Mouse (Mus musculus) lung, embryonic 16.5 days (tissue): ENCODE data around the gene Mrpl16. TPM values are rescaled to one million over a fixed set of nuclear protein-coding genes. Genes with fewer than 3 reads are reported as not detected.
A peak's percentile ranks its signal among the peaks of the same experiment; 100 is the strongest.

ENCODE experiments used
- ATAC-seq: fragments of 200-750 bp; cut with Nextera tagmentation; 2 replicates; pipeline ENCODE4 v1.8.0; 2017; ENCODE audit warnings: low read depth, mild to moderate bottlenecking, moderate library complexity
- H3K27ac ChIP-seq: fragments of 300-500 bp; sonication (generic); 2 replicates; pipeline ENCODE4 v1.5.1; 2014; ENCODE audit warnings: mild to moderate bottlenecking, control low read depth, low read length
- H3K27me3 ChIP-seq: fragments of 300-500 bp; sonication (generic); 2 replicates; pipeline ENCODE4 v1.6.1; 2014; ENCODE audit warnings: low read depth, low read length, mixed read lengths; ENCODE audit not compliant: control insufficient read depth, insufficient read depth
- H3K36me3 ChIP-seq: fragments of 300-500 bp; sonication (generic); 2 replicates; pipeline ENCODE4 v1.6.1; 2014; ENCODE audit warnings: low read length; ENCODE audit not compliant: control insufficient read depth, insufficient read depth
- H3K4me1 ChIP-seq: fragments of 300-500 bp; sonication (generic); replicated peaks from 2 replicates; pipeline ENCODE4 v1.6.1; 2014; ENCODE audit warnings: low read length, mixed read lengths; ENCODE audit not compliant: control insufficient read depth, insufficient read depth
- H3K4me2 ChIP-seq: fragments of 300-500 bp; sonication (generic); 2 replicates; pipeline ENCODE4 v1.6.1; 2014; ENCODE audit warnings: low read depth, low read length, control low read depth
- H3K4me3 ChIP-seq: fragments of 300-500 bp; sonication (generic); 2 replicates; pipeline ENCODE4 v1.5.1; 2014; ENCODE audit warnings: mild to moderate bottlenecking, low read length, control low read depth
- H3K9ac ChIP-seq: fragments of 300-500 bp; sonication (generic); 2 replicates; pipeline ENCODE4 v1.6.1; 2014; ENCODE audit warnings: low read length, control low read depth
- H3K9me3 ChIP-seq: fragments of 300-500 bp; sonication (generic); 2 replicates; pipeline ENCODE4 v1.6.1; 2016; ENCODE audit warnings: low read length; ENCODE audit not compliant: control insufficient read depth
- WGBS: fragments of 180-500 bp; shearing (Covaris S2); extraction: QIAGEN DNeasy Blood & Tissue Kit; methylation state at CpG from one replicate; pipeline ENCODE4 v1.1.7; 2014; 5-methylcytosine and 5-hydroxymethylcytosine counted together
- polyA plus RNA-seq: library from polyadenylated mRNA; unstranded; fragments of >200 nt; fragmentation: Nextera tagmentation; extraction: Ambion mirVana; gene quantifications from 2 replicates; pipeline ENCODE4 v1.2.1, GENCODE M21; 2015

The Mrpl16 gene
- polyA plus RNA-seq, 1 experiment from 2014 or later: 40.4 TPM

- Histone ChIP-seq H3K27me3 (no peaks in the 10 kb centered on the region), H3K36me3 (no peaks in the 10 kb centered on the region), H3K4me2 (no peak overlapping the region), H3K4me1 (peaks cover 7% of the 10 kb centered on the region), H3K9ac (no peak overlapping the region), H3K4me3 (no peak overlapping the region), H3K27ac (no peak overlapping the region), H3K9me3 (no peaks in the 10 kb centered on the region)
- peak; percentile 46 for ATAC-seq
- WGBS: 45% methylated on average over 5 of the region's 5 CpGs
Observed at GRCm38 (mm10) chr19:11811688-11812365, 41.6 kb downstream of the Mrpl16 start.

GRCm38 (mm10) chr19:11813136-11813535, 42.9 kb downstream of the Mrpl16 start:
- Histone ChIP-seq H3K9me3 (no peaks in the 10 kb centered on the region), H3K4me3 (no peak overlapping the region), H3K4me2 (no peak overlapping the region), H3K27ac (0 out of 2 replicates have a peak overlapping the region, but pooled peaks have one; percentile 33), H3K27me3 (no peaks in the 10 kb centered on the region), H3K9ac (no peak overlapping the region), H3K36me3 (no peaks in the 10 kb centered on the region), H3K4me1 (peaks cover 7% of the 10 kb centered on the region)
- WGBS: 59% methylated on average over 4 of the region's 4 CpGs
- no peak for ATAC-seq

- peak; percentile 78 for ATAC-seq
- 26% methylated on average over 8 of the region's 8 CpGs for WGBS
- Histone ChIP-seq H3K27me3 (no peaks in the 10 kb centered on the region), H3K9me3 (no peaks in the 10 kb centered on the region), H3K9ac (no peak overlapping the region), H3K4me1 (peaks cover 9% of the 10 kb centered on the region), H3K4me3 (no peak overlapping the region), H3K36me3 (no peaks in the 10 kb centered on the region), H3K4me2 (no peak overlapping the region), H3K27ac (peak overlapping the region; percentile 53)
Observed at GRCm38 (mm10) chr19:11813649-11814048, 43.5 kb downstream of the Mrpl16 start.

- Histone ChIP-seq H3K27me3 (no peaks in the 10 kb centered on the region), H3K4me3 (no peak overlapping the region), H3K9me3 (no peaks in the 10 kb centered on the region), H3K9ac (no peak overlapping the region), H3K4me2 (no peak overlapping the region), H3K27ac (no peak overlapping the region), H3K36me3 (no peaks in the 10 kb centered on the region), H3K4me1 (peaks cover 11% of the 10 kb centered on the region)
- WGBS: 72% methylated on average over 6 of the region's 6 CpGs
- ATAC-seq: no peak
Observed at GRCm38 (mm10) chr19:11814742-11815333, 44.6 kb downstream of the Mrpl16 start.

DNA sequence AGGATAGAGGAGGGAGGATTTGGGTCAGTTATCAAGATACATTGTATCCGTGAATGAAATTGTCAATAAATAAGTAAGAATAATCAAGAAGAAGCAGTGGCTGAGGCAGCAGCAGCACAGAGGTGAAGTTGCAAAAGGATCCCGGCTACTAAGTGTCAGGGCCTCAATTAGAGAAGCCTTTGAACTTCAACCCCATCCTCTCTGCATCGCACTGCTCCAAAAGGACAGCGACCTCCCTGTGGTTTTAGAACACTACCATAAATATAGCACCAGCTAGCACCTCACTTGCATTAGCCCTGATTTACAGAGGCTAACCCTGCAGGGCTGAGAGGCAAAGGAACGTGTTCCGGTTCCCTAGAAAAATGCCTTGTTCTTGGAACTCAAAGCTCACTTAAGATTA, 46.5 kb downstream of the Mrpl16 start:
- H3K27me3 ChIP-seq: no peaks in the 10 kb centered on the region
- H3K4me2 ChIP-seq: no peak overlapping the region
- no peak overlapping the region for H3K27ac ChIP-seq
- H3K4me3 ChIP-seq: no peak overlapping the region
- ATAC-seq: no peak
- 51% methylated on average over 6 of the region's 6 CpGs for WGBS
- no peaks in the 10 kb centered on the region for H3K9me3 ChIP-seq
- H3K9ac ChIP-seq: no peak overlapping the region
- H3K4me1 ChIP-seq: peaks cover 8% of the 10 kb centered on the region
- no peaks in the 10 kb centered on the region for H3K36me3 ChIP-seq

- no peak for ATAC-seq
- H3K27me3 ChIP-seq: no peaks in the 10 kb centered on the region
- H3K4me1 ChIP-seq: peaks cover 4% of the 10 kb centered on the region; the same call in 1 of the 2 replicates
- H3K4me3 ChIP-seq: peak overlapping the region; percentile 83
- H3K9me3 ChIP-seq: no peaks in the 10 kb centered on the region
- H3K9ac ChIP-seq: peak overlapping the region; percentile 83
- H3K27ac ChIP-seq: no peak overlapping the region
- no peaks in the 10 kb centered on the region for H3K36me3 ChIP-seq
- WGBS: 17% methylated on average over 5 of the region's 5 CpGs
- peak overlapping the region; percentile 81 for H3K4me2 ChIP-seq
Observed at GRCm38 (mm10) chr19:11817586-11817985, 47.4 kb downstream of the Mrpl16 start.

DNA sequence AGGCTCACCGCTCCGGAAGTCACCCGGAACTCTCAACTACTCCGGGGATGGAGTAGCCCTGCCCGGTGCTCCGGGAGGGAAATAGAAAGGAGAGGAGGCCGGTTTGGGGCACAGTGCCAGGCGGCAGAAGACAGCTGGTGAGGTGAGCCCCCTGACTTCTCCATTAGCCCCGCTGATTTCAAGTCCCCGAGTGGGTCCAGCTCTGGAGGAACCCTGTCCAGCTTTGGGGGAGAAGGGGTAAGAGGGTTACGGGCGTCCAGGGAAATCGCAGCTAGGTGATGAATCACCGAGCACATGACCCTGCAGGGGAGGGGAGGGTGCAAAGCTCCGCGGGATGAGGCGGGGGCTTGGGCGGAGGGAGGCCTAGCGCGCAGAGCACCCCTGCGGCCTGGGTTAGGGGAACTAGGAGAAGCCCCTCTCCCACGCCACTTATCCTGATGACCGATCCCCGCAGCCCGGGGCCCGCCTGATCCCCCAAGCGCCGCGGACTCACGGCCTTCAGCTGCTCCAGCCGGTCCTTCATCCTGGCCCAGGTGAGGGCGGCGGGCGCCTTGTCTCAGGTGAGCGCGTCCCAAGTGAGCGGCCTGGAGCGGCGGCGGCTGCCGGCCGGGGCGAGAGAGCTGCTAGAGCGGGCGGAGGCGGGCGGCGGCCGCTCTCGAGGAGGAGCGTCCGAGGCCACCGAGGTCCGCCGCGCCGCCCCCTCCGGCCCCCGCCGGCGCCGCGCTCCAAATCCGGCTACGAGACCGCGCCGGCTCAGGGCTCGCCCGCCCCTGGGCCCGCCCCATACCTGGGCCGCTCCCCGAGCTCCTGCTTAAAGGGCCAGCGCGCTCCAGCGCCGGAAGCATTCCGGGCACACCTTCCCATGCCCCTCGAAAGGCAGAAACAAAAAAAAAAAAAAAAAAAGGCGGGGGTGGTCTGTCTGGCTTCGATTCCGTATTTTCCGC, 48.3 kb downstream of the Mrpl16 start:
- no peaks in the 10 kb centered on the region for H3K27me3 ChIP-seq
- peak overlapping the region; percentile 83 for H3K4me3 ChIP-seq
- H3K4me2 ChIP-seq: peak overlapping the region; percentile 81
- H3K4me1 ChIP-seq: peaks cover 4% of the 10 kb centered on the region; the same call in 1 of the 2 replicates
- H3K27ac ChIP-seq: peak overlapping the region; percentile 73
- no peaks in the 10 kb centered on the region for H3K36me3 ChIP-seq
- ATAC-seq: peak; percentile 94
- WGBS: under 1% methylated on average over 64 of the region's 83 CpGs
- H3K9ac ChIP-seq: peak overlapping the region; percentile 83
- H3K9me3 ChIP-seq: no peaks in the 10 kb centered on the region

DNA sequence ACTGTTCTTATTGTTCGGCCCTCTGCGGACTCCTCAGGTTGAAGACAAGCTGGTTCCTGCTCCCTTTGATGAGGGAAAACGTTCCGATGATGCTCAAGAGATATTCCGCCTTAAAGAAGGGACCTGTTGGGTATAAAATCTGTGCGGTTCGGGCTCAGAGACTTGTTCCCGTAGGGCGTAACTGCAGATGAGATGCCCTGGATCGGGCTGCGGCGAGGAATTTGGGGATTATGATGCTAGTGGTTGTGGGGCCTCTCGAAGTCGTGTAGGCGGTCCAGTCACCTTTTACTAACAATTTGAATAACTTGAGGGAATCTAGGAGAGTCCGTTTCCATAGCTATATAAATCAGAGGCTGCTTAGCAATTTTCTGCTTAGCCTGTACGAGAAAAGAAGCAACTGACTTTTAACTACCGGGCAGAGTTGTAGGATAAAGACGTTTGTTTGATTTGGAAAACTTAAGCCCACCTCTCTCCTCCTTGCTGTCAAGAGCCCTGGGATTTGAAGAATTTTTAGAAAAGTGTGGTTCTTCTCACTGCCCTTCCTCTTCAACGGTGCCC, 49.0 kb downstream of the Mrpl16 start, which contains the start of gene Stx3:
TSS of gene Stx3 (minus strand) at position 261 of the 558 bp plus-strand sequence.
- ATAC-seq: 0 out of 2 replicates have a peak, but pooled peaks have one; percentile 10
- under 1% methylated on average over 20 of the region's 20 CpGs for WGBS
- H3K27ac ChIP-seq: peak within 1 kb of the TSS; percentile 73

More for the DNA sequence above, 49.0 kb downstream of the Mrpl16 start, which contains the start of gene Stx3:
- Histone ChIP-seq H3K9ac (peak within 1 kb of the TSS; percentile 83), H3K4me3 (peak within 1 kb of the TSS; percentile 83), H3K27me3 (no peaks in the 10 kb centered on the region), H3K4me1 (peaks cover 4% of the 10 kb centered on the region; the same call in 1 of the 2 replicates), H3K9me3 (no peaks in the 10 kb centered on the region), H3K4me2 (peak within 1 kb of the TSS; percentile 81), H3K36me3 (no peaks in the 10 kb centered on the region)
